Mouse (Mus musculus): ENCODE measurements around the gene Smim13.
"Not testable (repeated sequence)": the region's sequence is repeated elsewhere in the genome, so short reads cannot be mapped to it uniquely, and the experiment has no call there.

- TF ChIP-seq CTCF (IDR thresholded peaks at IDR 0.05; ENCODE audit: borderline replicate concordance, insufficient read depth, low read length); POLR2A (IDR thresholded peaks at IDR 0.05; ENCODE audit: low read depth, low read length): not testable (repeated sequence)
These were observed 44.1 kb upstream of the Smim13 start for GRCm38 (mm10) chr13:41205568-41205967.
